Mouse (Mus musculus): Measurements from ENCODE around the gene Fitm2.

DNA sequence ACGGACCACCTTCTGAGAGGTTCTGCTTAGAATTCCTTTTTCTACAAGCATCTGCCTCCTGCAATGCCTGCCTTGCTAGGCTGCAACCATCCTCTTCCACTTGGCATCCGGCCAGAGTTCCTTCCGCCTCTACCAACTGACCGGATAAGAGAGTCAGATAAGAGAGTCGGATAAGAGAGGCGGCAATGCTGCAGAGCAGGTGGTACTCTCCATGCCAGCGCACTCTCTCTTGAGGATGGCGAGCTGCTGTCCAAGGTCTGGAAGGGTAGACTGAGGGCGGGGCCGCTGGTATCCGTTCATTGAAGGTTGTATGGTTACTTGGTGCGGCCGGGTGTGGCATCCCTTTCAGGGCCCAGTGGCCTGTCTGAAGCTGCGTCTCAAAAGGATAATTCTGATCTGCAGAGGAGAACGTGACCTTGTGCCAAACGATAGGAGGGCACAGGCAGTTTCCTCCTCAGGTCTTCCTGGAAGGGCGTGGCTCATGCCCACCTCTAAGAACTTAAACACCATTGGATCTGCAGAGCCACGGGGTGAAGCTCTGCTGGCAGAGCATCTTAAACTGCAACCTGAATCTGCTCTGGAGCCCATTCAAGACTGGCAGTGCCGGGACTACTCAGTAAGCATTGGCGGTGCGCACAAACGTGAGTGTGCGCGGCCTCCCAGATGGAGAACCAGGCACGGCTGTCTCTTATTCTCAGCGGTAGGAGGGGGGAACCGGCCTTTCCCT lies 13.7 kb downstream of the Fitm2 start:
- TF ChIP-seq POLR2A (IDR thresholded peaks at IDR 0.05; ENCODE audit: borderline replicate concordance, insufficient read depth, low read length) (0 out of 2 replicates have a peak, but pooled peaks have one; percentile 32), CTCF (IDR thresholded peaks at IDR 0.05; ENCODE audit: borderline replicate concordance, insufficient read depth, low read depth, low read length) (no peak)
